Mouse (Mus musculus) small intestine, adult 2 months (tissue): ENCODE data around the gene Acp7.

Experiments used
- CTCF ChIP-seq: fragments of 200-500 bp; IDR thresholded peaks from 2 replicates; pipeline ENCODE4 v1.5.1; 2012; ENCODE audit warnings: low read depth, mild to moderate bottlenecking, control low read depth, inconsistent platforms, low read length, moderate library complexity, mixed read lengths; ENCODE audit not compliant: insufficient replicate concordance, insufficient read length; ENCODE audit errors: extremely low read depth
- POLR2A ChIP-seq: fragments of 200-500 bp; IDR thresholded peaks from 2 replicates; pipeline ENCODE4 v1.6.1; 2012; ENCODE audit warnings: low read depth, mild to moderate bottlenecking, control low read depth, inconsistent platforms, low read length, moderate library complexity

GRCm38 (mm10) chr7:28584468-28584867 lies 46.7 kb downstream of the Acp7 start:
- TF ChIP-seq CTCF: no peak
- no peak for TF ChIP-seq POLR2A
